Mouse (Mus musculus) WW6 (cell line): ENCODE measurements around the gene Dapk1.

ENCODE experiments used
- DNase-seq: peaks from one replicate; pipeline ENCODE4 v3.0.0-alpha.2; 2013; ENCODE audit warnings: low read depth, low spot score

Dapk1 gene

DNA sequence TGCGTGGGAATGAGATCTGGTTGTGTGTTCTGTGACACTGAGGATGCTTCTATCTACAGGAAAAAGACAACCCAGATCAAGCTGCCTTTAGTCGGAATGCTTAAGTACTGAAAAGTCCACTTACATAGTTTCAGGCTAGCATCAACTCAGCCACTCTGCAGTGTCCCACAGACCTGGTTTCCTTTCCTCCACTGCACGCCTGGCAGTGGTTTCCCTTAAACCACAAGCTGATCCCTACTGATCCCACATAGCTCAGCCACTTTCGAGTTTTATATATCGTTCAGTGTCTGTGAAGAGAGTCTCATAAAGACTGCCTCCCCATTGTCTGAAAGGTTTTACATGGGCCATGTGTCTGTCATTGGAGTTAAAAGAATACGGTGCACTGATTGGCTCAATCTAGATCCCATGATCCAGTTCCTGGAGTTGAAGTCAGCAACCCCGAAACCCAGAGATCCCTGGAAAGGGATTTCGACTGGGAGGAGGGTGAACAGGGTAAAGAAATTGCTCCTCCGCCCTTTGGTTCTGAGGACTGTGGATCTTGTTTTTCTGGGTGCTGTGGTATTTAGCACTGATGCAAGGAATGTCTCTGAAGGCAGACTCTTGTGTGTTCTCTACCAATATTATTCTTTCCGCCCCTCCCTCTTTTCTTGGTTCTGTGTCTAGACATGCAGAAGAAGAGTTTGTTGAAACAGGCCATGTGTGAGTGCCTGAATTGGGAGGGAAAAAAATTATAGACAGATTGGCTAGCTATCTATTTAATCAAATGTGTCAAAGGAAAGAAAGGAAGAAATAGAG lies 93.6 kb downstream of the Dapk1 start:
- DNase-seq, result no peak

DNA sequence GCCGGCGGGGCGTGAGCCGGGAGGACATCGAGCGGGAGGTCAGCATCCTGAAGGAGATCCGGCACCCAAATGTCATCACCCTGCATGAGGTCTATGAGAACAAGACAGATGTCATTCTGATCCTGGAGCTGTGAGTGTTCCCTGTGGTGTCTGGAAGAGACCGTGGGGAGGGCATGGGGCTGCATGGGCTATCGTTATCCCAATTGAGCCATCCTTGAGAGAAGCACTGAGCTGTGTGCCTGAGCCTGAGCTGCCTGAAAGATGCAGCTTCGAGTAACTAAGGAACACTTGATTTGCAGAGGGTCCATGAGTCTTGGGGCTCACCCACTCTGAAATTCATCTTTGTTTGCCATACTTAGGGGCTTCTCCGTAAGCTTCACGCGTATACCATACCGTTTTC lies 94.6 kb downstream of the Dapk1 start:
- DNase-seq, result no peak

DNA sequence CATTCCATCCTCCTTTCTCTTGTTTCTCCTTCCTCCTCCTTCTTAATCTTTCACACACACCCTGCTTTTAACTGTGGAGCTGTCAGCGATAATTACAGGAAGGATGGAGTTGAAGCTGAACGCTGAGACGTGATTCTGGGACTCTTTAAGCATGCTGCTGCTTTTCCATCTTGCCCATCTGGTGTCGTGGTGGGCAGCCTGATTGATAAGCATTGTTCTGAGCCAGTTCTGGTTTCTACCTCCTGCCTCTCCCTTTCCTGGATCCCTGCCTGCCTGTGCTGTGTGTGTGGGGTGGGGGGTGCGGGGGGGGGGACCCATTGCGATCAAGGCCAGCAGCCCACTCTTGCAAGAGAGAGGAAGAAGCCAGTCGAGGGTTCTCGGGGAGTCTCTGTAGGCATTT lies 95.0 kb downstream of the Dapk1 start:
- DNase-seq, result no peak

DNA sequence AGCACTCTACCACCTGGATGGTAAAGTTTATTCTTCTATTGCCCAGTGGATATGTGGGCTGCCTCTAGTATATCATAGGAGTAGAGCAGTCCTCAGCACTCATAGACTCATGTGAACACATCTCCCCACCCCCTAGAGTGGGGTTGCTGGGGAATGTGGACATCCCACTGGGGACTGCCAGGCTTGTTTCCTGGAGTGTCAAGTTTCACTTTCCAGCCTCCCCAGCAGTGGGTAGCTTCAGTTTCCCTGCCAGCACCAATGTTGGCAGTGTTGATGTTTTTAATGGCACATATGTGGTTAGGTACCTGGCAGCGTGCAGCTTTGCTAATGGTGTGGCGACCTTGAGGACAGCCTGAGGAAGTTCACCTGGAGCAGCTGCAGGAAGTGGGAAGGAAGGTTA lies 96.3 kb downstream of the Dapk1 start:
- no peak for DNase-seq

GRCm38 (mm10) chr13:60701671-60702171 lies 100.0 kb downstream of the Dapk1 start:
- no peak for DNase-seq

- no peak for DNase-seq
Measured at GRCm38 (mm10) chr13:60707541-60708468, 106.1 kb downstream of the Dapk1 start.

- no peak for DNase-seq
Measured at GRCm38 (mm10) chr13:60709136-60709535, 107.4 kb downstream of the Dapk1 start.

GRCm38 (mm10) chr13:60710963-60711362 lies 109.2 kb downstream of the Dapk1 start:
- DNase-seq, result no peak

GRCm38 (mm10) chr13:60713537-60713936 lies 111.8 kb downstream of the Dapk1 start:
- DNase-seq, result no peak

- no peak for DNase-seq
Measured at GRCm38 (mm10) chr13:60716107-60716506, 114.4 kb downstream of the Dapk1 start.

GRCm38 (mm10) chr13:60717421-60717820 lies 115.7 kb downstream of the Dapk1 start:
- DNase-seq, result no peak

- no peak for DNase-seq
Measured at GRCm38 (mm10) chr13:60719581-60719980, 117.8 kb downstream of the Dapk1 start.

DNA sequence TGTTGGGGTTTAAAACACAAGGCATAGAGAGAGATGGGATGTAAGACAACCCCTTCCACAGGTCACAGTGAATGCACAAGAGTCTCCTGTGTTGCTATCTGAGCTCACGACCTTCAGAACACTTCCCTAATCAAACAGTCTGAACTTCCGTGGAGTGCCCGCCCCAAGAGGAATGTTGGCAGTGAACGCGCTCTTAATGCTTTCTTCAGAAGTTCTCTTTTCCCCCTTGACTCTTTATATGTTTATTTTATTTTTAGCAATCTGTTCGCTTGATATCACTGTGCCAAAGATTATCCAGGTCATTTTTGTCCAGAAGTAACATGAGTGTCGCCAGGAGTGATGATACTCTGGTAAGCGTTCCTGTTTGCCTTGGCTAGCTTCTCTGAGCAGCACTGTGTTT lies 121.0 kb downstream of the Dapk1 start:
- no peak for DNase-seq

- no peak for DNase-seq
Measured at GRCm38 (mm10) chr13:60728276-60729054, 126.7 kb downstream of the Dapk1 start.

GRCm38 (mm10) chr13:60729055-60729402 lies 127.3 kb downstream of the Dapk1 start:
- no peak for DNase-seq

DNA sequence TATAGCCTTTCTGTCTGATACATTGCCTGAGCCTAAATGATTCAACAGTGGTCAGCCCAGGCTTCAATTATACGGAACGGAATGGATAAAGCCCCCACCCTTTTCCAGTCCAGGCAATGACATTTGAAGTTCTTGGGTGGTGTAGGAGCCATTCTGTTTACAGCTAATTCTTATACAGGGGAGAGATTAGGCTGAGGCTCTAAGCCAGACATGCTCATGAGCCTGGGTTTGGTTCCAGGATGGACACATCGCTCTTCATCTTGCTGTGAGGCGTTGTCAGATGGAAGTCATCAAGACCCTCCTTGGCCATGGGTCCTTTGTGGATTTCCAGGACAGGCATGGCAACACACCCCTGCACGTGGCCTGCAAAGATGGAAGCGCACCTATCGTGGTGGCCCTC lies 128.8 kb downstream of the Dapk1 start:
- no peak for DNase-seq

DNA sequence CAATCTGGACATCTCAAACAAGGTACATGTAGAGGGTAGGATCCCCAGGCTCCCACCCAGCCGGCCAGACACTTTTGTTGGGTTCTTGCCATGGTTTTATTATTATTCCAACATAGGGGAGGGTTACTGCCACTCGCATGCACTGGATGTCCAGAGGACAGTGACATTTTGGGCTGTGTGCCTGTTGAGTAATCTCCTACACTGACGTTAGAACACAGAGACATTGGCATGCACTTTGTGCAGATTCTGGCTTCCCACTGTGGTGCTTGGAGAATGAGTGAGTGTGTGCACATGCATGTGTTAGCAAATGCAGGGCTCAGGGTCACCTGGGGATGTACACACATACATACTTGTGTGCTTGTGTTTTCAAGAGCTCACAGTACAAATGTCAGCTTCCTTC lies 129.3 kb downstream of the Dapk1 start:
- DNase-seq, result no peak

GRCm38 (mm10) chr13:60735306-60735705 lies 133.6 kb downstream of the Dapk1 start:
- DNase-seq, result no peak

DNA sequence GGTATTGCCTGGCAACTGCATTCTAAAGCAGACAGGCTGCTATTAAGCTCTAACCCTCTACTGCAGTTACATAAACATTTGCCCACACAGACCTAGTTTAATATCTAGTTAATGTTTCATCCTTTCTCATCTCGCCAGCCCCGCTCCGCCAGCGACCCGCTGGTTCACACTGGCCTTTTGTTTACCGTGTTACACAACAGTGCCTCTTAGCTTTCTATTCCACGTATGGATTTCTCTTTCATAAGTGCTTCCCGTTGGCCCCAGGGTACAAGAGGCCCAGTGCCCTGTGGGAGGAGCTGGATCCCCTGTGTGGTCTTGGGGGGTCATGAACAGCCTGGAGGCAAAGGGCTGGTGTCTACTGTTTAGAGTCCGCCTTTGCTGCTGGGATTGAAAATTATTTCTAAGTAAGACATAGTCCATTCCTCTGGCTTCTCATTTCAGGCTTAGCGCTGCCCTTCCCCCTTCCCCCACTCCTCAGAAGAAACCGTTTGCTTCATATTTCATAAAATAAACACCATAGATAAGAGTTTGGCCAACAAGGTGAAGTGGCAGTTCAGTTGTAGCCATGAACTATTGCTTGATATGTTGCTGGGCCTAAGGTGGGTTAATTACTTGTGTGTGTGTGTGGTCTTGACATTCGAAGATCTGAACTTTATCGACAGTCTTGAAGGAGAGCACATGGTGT lies 134.8 kb downstream of the Dapk1 start:
- no peak for DNase-seq

DNA sequence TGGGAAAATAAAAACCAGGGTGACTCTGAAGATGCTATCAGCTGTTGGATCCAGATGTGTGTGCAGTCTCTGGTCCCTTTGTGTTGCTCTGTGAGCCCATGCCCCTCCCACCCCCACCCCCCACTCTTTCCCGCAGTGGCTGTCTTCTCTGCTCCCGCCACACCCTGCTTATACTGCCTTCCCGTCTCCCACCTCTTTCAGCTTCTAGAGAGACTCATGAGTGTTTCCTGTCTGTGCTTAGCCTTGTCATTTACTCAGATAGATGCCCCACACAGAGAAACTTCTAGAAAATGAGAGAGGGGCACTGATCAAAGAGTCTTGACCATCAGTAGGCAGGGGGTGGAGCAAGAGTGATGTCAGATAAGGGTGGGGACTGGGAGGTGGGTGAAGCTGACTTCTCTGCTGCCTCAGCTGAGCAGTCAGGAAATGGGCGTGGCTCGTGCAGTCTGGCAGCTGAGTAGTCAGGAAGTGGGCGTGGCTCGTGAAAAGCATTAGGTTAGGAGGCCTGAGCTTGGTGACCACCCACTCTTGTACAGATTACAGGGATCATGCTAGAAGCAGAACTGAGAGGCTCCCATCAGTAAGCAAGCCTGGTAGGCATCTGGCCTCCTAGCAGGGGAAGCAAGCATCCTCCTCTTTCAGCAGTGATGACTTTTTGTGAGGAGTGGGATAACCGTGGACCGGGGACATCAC lies 136.0 kb downstream of the Dapk1 start:
- peak; percentile 73 for DNase-seq

DNA sequence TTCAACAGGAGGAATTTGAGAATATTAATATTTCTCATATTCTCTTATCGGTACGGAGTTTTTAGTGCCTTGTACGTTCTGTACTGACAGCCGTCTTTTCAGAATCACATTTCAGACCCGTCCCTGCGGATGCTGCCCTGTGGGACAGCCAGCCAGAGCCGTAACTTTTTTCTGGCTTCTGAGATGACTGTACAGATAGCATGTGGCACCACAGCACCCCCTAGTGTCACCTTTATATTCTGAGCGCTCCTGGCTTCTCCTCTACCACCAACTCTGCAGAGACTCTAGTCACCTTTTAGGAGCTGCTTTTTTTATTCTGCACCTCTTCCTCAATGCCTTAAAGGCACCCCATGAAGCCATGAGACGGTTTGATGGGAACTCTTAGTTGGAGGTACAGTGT lies 136.7 kb downstream of the Dapk1 start:
- DNase-seq, result no peak
